Mouse (Mus musculus) C2C12 (cell line): Measurements from ENCODE around the gene Best3.

ENCODE experiments used
- CEBPB ChIP-seq: IDR thresholded peaks from one replicate; pipeline ENCODE4 v1.6.1; 2011; ENCODE audit warnings: low read depth, mild to moderate bottlenecking, control low read depth, moderate library complexity
- CTCF ChIP-seq: IDR thresholded peaks from one replicate; pipeline ENCODE4 v1.5.1; 2011; ENCODE audit not compliant: control insufficient read depth, insufficient read depth, insufficient read length
- FOSL1 ChIP-seq: IDR thresholded peaks from one replicate; pipeline ENCODE4 v1.8.0; 2011; ENCODE audit warnings: mild to moderate bottlenecking, low read length; ENCODE audit not compliant: poor library complexity, insufficient read depth, severe bottlenecking
- MAX ChIP-seq: IDR thresholded peaks from one replicate; pipeline ENCODE4 v1.6.1; 2011; ENCODE audit warnings: mild to moderate bottlenecking, control low read depth
- MYOD1 ChIP-seq: IDR thresholded peaks from one replicate; pipeline ENCODE4 v1.6.1; 2011; ENCODE audit warnings: low read depth; ENCODE audit not compliant: control insufficient read depth, insufficient read length
- MYOG ChIP-seq: IDR thresholded peaks from one replicate; pipeline ENCODE4 v1.6.1; 2011; ENCODE audit not compliant: control insufficient read depth, insufficient read length; ENCODE audit errors: extremely low read depth
- USF1 ChIP-seq: IDR thresholded peaks from one replicate; pipeline ENCODE4 v1.6.1; 2011; ENCODE audit warnings: low read depth, mild to moderate bottlenecking, control low read depth, moderate library complexity

DNA sequence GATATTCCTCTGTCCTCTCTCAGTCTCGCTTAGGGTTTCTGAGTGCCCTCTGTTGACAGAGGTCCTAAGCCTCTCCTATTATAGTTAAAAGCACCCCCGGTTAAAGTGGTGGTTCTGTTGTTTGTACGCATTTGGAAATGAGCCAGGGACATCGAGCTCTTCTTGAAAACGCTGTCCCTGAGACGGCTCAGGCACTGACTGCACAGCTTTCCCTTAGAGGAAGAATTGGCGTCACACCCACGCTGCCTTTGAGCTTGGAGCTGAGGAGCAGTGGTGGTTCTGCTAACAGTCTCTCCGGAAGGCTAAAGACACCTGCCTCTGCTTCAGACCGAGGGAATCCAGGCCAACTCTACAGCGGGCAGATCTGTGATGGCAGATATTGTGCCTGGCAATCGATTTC lies 14.9 kb downstream of the Best3 start:
- no peak for TF ChIP-seq CTCF
- TF ChIP-seq MYOG = no peak
- no peak for TF ChIP-seq USF1
- no peak for TF ChIP-seq CEBPB
- TF ChIP-seq MAX = no peak
- no peak for TF ChIP-seq MYOD1
- TF ChIP-seq FOSL1 = no peak
